Mouse (Mus musculus): Measurements from ENCODE around the gene St6galnac3.
"Not testable (repeated sequence)": the region's sequence is repeated elsewhere in the genome, so short reads cannot be mapped to it uniquely, and the experiment has no call there.

Gene St6galnac3

GRCm38 (mm10) chr3:153399574-153399973 lies 325.4 kb downstream of the St6galnac3 start:
- DNase-seq: no peak

GRCm38 (mm10) chr3:153397726-153398125 lies 327.2 kb downstream of the St6galnac3 start:
- no peak for DNase-seq

- peak; percentile 28 for DNase-seq
These were observed 328.5 kb downstream of the St6galnac3 start for GRCm38 (mm10) chr3:153396375-153397068.

GRCm38 (mm10) chr3:153395351-153395750 lies 329.6 kb downstream of the St6galnac3 start:
- no peak for DNase-seq

GRCm38 (mm10) chr3:153394751-153395150 lies 330.2 kb downstream of the St6galnac3 start:
- DNase-seq: no peak

GRCm38 (mm10) chr3:153394224-153394623 lies 330.8 kb downstream of the St6galnac3 start:
- DNase-seq: no peak

GRCm38 (mm10) chr3:153391451-153391850 lies 333.5 kb downstream of the St6galnac3 start:
- DNase-seq: not testable (repeated sequence)

- DNase-seq: not testable (repeated sequence)
These were observed 340.3 kb downstream of the St6galnac3 start for GRCm38 (mm10) chr3:153384651-153385050.

- no peak for DNase-seq
These were observed 341.3 kb downstream of the St6galnac3 start for GRCm38 (mm10) chr3:153383656-153384055.

- no peak for DNase-seq
These were observed 359.8 kb downstream of the St6galnac3 start for GRCm38 (mm10) chr3:153365057-153365755.

GRCm38 (mm10) chr3:153364366-153364765 lies 360.6 kb downstream of the St6galnac3 start:
- DNase-seq: no peak

GRCm38 (mm10) chr3:153359966-153360365 lies 365.0 kb downstream of the St6galnac3 start:
- DNase-seq: no peak

- DNase-seq: no peak
These were observed 368.9 kb downstream of the St6galnac3 start for GRCm38 (mm10) chr3:153356071-153356470.

GRCm38 (mm10) chr3:153354988-153355297 lies 370.0 kb downstream of the St6galnac3 start:
- no peak for DNase-seq

- DNase-seq: no peak
These were observed 370.6 kb downstream of the St6galnac3 start for GRCm38 (mm10) chr3:153354186-153354987.

- peak; percentile 44 for DNase-seq
These were observed 371.5 kb downstream of the St6galnac3 start for GRCm38 (mm10) chr3:153353313-153354103.

- DNase-seq: no peak
These were observed 375.0 kb downstream of the St6galnac3 start for GRCm38 (mm10) chr3:153349981-153350380.

GRCm38 (mm10) chr3:153348797-153349465 lies 376.0 kb downstream of the St6galnac3 start:
- DNase-seq: no peak

GRCm38 (mm10) chr3:153344979-153345378 lies 380.0 kb downstream of the St6galnac3 start:
- DNase-seq: no peak

- DNase-seq: no peak
These were observed 385.0 kb downstream of the St6galnac3 start for GRCm38 (mm10) chr3:153339940-153340339.

GRCm38 (mm10) chr3:153339091-153339490 lies 385.9 kb downstream of the St6galnac3 start:
- DNase-seq: peak; percentile 39

GRCm38 (mm10) chr3:153337779-153338178 lies 387.2 kb downstream of the St6galnac3 start:
- DNase-seq: no peak
